Mouse (Mus musculus) hindbrain, embryonic 12.5 days (tissue): ENCODE measurements around the gene Atp5d. TPM values are rescaled to one million over a fixed set of nuclear protein-coding genes. Genes with fewer than 3 reads are reported as not detected.

Source experiments
- ATAC-seq: fragments of 200-750 bp; cut with Nextera tagmentation; 2 replicates; pipeline ENCODE4 v1.8.0; 2017; ENCODE audit warnings: moderate TSS enrichment; ENCODE audit not compliant: low FRiP score
- H3K27ac ChIP-seq: fragments of 300-500 bp; sonication (generic); 2 replicates; pipeline ENCODE4 v1.5.1; 2016; ENCODE audit warnings: mild to moderate bottlenecking
- H3K27me3 ChIP-seq: fragments of 300-500 bp; sonication (generic); 2 replicates; pipeline ENCODE4 v1.6.1; 2016; ENCODE audit warnings: mild to moderate bottlenecking
- H3K36me3 ChIP-seq: fragments of 300-500 bp; sonication (generic); 2 replicates; pipeline ENCODE4 v1.6.1; 2016; ENCODE audit warnings: mild to moderate bottlenecking
- H3K4me1 ChIP-seq: fragments of 300-500 bp; sonication (generic); 2 replicates; pipeline ENCODE4 v1.6.1; 2016
- H3K4me2 ChIP-seq: fragments of 300-500 bp; sonication (generic); replicated peaks from 2 replicates; pipeline ENCODE4 v1.6.1; 2016; ENCODE audit warnings: mild to moderate bottlenecking
- H3K4me3 ChIP-seq: fragments of 300-500 bp; sonication (generic); 2 replicates; pipeline ENCODE4 v1.5.1; 2016; ENCODE audit warnings: mild to moderate bottlenecking
- H3K9ac ChIP-seq: fragments of 300-500 bp; sonication (generic); 2 replicates; pipeline ENCODE4 v1.6.1; 2016; ENCODE audit warnings: mild to moderate bottlenecking, moderate library complexity
- H3K9me3 ChIP-seq: fragments of 300-500 bp; sonication (generic); replicated peaks from 2 replicates; pipeline ENCODE4 v1.6.1; 2016; ENCODE audit warnings: mild to moderate bottlenecking
- WGBS: fragments of 180-500 bp; shearing (Covaris S2); methylation state at CpG from one replicate; pipeline ENCODE4 v1.1.7; 2016; 5-methylcytosine and 5-hydroxymethylcytosine counted together
- polyA plus RNA-seq: library from polyadenylated mRNA; unstranded; fragments of >200 nt; fragmentation: Nextera tagmentation; extraction: Ambion mirVana; gene quantifications from 2 replicates; pipeline ENCODE4 v1.2.1, GENCODE M21; 2016

The Atp5d gene
- polyA plus RNA-seq, 1 experiment from 2014 or later: 385 TPM

GRCm38 (mm10) chr10:80189999-80190398 is 51.6 kb downstream of the Atp5d start:
- H3K27ac ChIP-seq: peak overlapping the region; percentile 79
- H3K4me3 ChIP-seq: peak overlapping the region; percentile 37
- peaks cover 21% of the 10 kb centered on the region for H3K27me3 ChIP-seq
- peak overlapping the region; percentile 75 for H3K9ac ChIP-seq
- peaks cover 42% of the 10 kb centered on the region for H3K4me1 ChIP-seq
- WGBS: 6% methylated on average over 21 of the region's 21 CpGs
- no peak; the same call in 1 of the 2 replicates for ATAC-seq
- H3K4me2 ChIP-seq: peak overlapping the region; percentile 64
- no peaks in the 10 kb centered on the region for H3K9me3 ChIP-seq
- H3K36me3 ChIP-seq: peaks cover 28% of the 10 kb centered on the region

GRCm38 (mm10) chr10:80190491-80191051 is 52.1 kb downstream of the Atp5d start:
- peaks cover 21% of the 10 kb centered on the region for H3K27me3 ChIP-seq
- H3K4me1 ChIP-seq: peaks cover 36% of the 10 kb centered on the region
- peak overlapping the region; percentile 75 for H3K9ac ChIP-seq
- peak; percentile 65 for ATAC-seq
- peak overlapping the region; percentile 79 for H3K27ac ChIP-seq
- peak overlapping the region; percentile 37 for H3K4me3 ChIP-seq
- under 1% methylated on average over 47 of the region's 48 CpGs for WGBS
- H3K4me2 ChIP-seq: peak overlapping the region; percentile 64
- no peaks in the 10 kb centered on the region for H3K9me3 ChIP-seq
- peaks cover 28% of the 10 kb centered on the region for H3K36me3 ChIP-seq

GRCm38 (mm10) chr10:80193976-80194375 is 55.5 kb downstream of the Atp5d start:
- WGBS: 75% methylated on average over 6 of the region's 6 CpGs
- Histone ChIP-seq H3K36me3 (peaks cover 3% of the 10 kb centered on the region), H3K4me1 (peaks cover 43% of the 10 kb centered on the region), H3K9me3 (no peaks in the 10 kb centered on the region), H3K4me2 (no peak overlapping the region), H3K27ac (peak overlapping the region; percentile 48; the same call in 1 of the 2 replicates), H3K4me3 (no peak overlapping the region), H3K9ac (peak overlapping the region; percentile 14; the same call in 1 of the 2 replicates), H3K27me3 (peaks cover 11% of the 10 kb centered on the region; the same call in 1 of the 2 replicates)
- no peak for ATAC-seq

- Histone ChIP-seq H3K9ac (0 out of 2 replicates have a peak overlapping the region, but pooled peaks have one; percentile 14), H3K4me2 (no peak overlapping the region), H3K4me1 (peaks cover 41% of the 10 kb centered on the region)
Measured at GRCm38 (mm10) chr10:80194441-80194840, 56.0 kb downstream of the Atp5d start.

More at GRCm38 (mm10) chr10:80194441-80194840, 56.0 kb downstream of the Atp5d start:
- WGBS: 47% methylated on average over 8 of the region's 8 CpGs
- no peak for ATAC-seq
- H3K27me3 ChIP-seq: peaks cover 9% of the 10 kb centered on the region; the same call in 1 of the 2 replicates
- peak overlapping the region; percentile 48; the same call in 1 of the 2 replicates for H3K27ac ChIP-seq
- H3K9me3 ChIP-seq: no peaks in the 10 kb centered on the region
- no peaks in the 10 kb centered on the region for H3K36me3 ChIP-seq
- H3K4me3 ChIP-seq: no peak overlapping the region

Other genes with a start within 250 kb of the Atp5d start
- gene Cfd, start 247.8 kb upstream of the Atp5d start, polyA plus RNA-seq: not detected in 2 replicates
- 63.3 and 70.0 TPM in 2 replicates for gene Med16, start 229.7 kb upstream of the Atp5d start, polyA plus RNA-seq
- 25.5 and 54.9 TPM in 2 replicates for gene Gm26602, start 227.8 kb upstream of the Atp5d start, polyA plus RNA-seq
- 1.2 and 1.6 TPM in 2 replicates for gene Kiss1r, start 221.7 kb upstream of the Atp5d start, polyA plus RNA-seq
- 173 and 184 TPM in 2 replicates for gene R3hdm4, start 217.4 kb upstream of the Atp5d start, polyA plus RNA-seq
- 4.7 and 5.3 TPM in 2 replicates for gene Arid3a, start 211.6 kb upstream of the Atp5d start, polyA plus RNA-seq
- gene Wdr18, start 178.5 kb upstream of the Atp5d start, polyA plus RNA-seq: 89.4 and 100 TPM in 2 replicates
- gene Grin3b, start 167.9 kb upstream of the Atp5d start, polyA plus RNA-seq: 0.23 and 0.44 TPM in 2 replicates
- 23.1 and 25.5 TPM in 2 replicates for gene Tmem259, start 154.3 kb upstream of the Atp5d start, polyA plus RNA-seq
- gene Cnn2, start 150.0 kb upstream of the Atp5d start, polyA plus RNA-seq: 178 and 204 TPM in 2 replicates
- gene Abca7, start 142.1 kb upstream of the Atp5d start, polyA plus RNA-seq: 6.9 and 7.7 TPM in 2 replicates
- gene Arhgap45, start 122.0 kb upstream of the Atp5d start, polyA plus RNA-seq: 8.7 and 8.9 TPM in 2 replicates
- 163 and 171 TPM in 2 replicates for gene Polr2e, start 98.8 kb upstream of the Atp5d start, polyA plus RNA-seq
- gene Gpx4, start 91.5 kb upstream of the Atp5d start, polyA plus RNA-seq: 449 and 484 TPM in 2 replicates
- gene Sbno2, start 33.1 kb upstream of the Atp5d start, polyA plus RNA-seq: 15.1 TPM in 2 replicates
- 13.1 and 16.1 TPM in 2 replicates for gene Stk11, start 22.8 kb upstream of the Atp5d start, polyA plus RNA-seq
- gene Cbarp, start 2.2 kb downstream of the Atp5d start, polyA plus RNA-seq: 18.4 and 22.3 TPM in 2 replicates
- 42.1 and 54.5 TPM in 2 replicates for gene Midn, start 9.6 kb downstream of the Atp5d start, polyA plus RNA-seq
- gene Cirbp, start 27.4 kb downstream of the Atp5d start, polyA plus RNA-seq: 235 and 271 TPM in 2 replicates
- 12.0 and 13.3 TPM in 2 replicates for gene 1600002K03Rik, start 34.3 kb downstream of the Atp5d start, polyA plus RNA-seq
- gene Efna2, start 40.9 kb downstream of the Atp5d start, polyA plus RNA-seq: 49.3 and 50.5 TPM in 2 replicates
- gene Mum1, start 87.8 kb downstream of the Atp5d start, polyA plus RNA-seq: 50.0 and 58.8 TPM in 2 replicates
- gene Ndufs7, start 110.5 kb downstream of the Atp5d start, polyA plus RNA-seq: 177 and 220 TPM in 2 replicates
- gene Gamt, start 122.4 kb downstream of the Atp5d start, polyA plus RNA-seq: 26.6 and 29.6 TPM in 2 replicates
- gene Dazap1, start 122.9 kb downstream of the Atp5d start, polyA plus RNA-seq: 67.1 and 76.9 TPM in 2 replicates
- gene Rps15, start 153.8 kb downstream of the Atp5d start, polyA plus RNA-seq: 530 and 668 TPM in 2 replicates
- 170 and 191 TPM in 2 replicates for gene Apc2, start 157.3 kb downstream of the Atp5d start, polyA plus RNA-seq
- 38.4 and 39.7 TPM in 2 replicates for gene 2310011J03Rik, start 181.9 kb downstream of the Atp5d start, polyA plus RNA-seq
- 2.2 and 2.8 TPM in 2 replicates for gene Pcsk4, start 190.9 kb downstream of the Atp5d start, polyA plus RNA-seq
- gene Reep6, start 191.3 kb downstream of the Atp5d start, polyA plus RNA-seq: 3.2 and 4.1 TPM in 2 replicates
- gene Adamtsl5, start 209.8 kb downstream of the Atp5d start, polyA plus RNA-seq: 0.38 and 0.77 TPM in 2 replicates
- gene Plk5, start 217.8 kb downstream of the Atp5d start, polyA plus RNA-seq: 0.35 and 0.50 TPM in 2 replicates
- 21.4 and 24.8 TPM in 2 replicates for gene Mex3d, start 249.0 kb downstream of the Atp5d start, polyA plus RNA-seq